Mouse (Mus musculus) intestine, embryonic 16.5 days (tissue): ENCODE data around the gene Vdr. TPM values are rescaled to one million over a fixed set of nuclear protein-coding genes. Genes with fewer than 3 reads are reported as not detected.

Source experiments
- ATAC-seq: fragments of 200-750 bp; cut with Nextera tagmentation; 2 replicates; pipeline ENCODE4 v1.8.0; 2017; ENCODE audit warnings: moderate TSS enrichment, moderate library complexity
- H3K27ac ChIP-seq: fragments of 300-500 bp; sonication (generic); 2 replicates; pipeline ENCODE4 v1.5.1; 2014; ENCODE audit warnings: mild to moderate bottlenecking, low read length
- H3K27me3 ChIP-seq: fragments of 300-500 bp; sonication (generic); replicated peaks from 2 replicates; pipeline ENCODE4 v1.6.1; 2014; ENCODE audit warnings: low read length, control low read depth, mixed read lengths; ENCODE audit not compliant: control insufficient read depth, insufficient read depth
- H3K36me3 ChIP-seq: fragments of 300-500 bp; sonication (generic); 2 replicates; pipeline ENCODE4 v1.6.1; 2014; ENCODE audit warnings: low read length, control low read depth; ENCODE audit not compliant: control insufficient read depth, insufficient read depth
- H3K4me1 ChIP-seq: fragments of 300-500 bp; sonication (generic); 2 replicates; pipeline ENCODE4 v1.6.1; 2014; ENCODE audit warnings: low read length, control low read depth, mixed read lengths; ENCODE audit not compliant: control insufficient read depth, insufficient read depth
- H3K4me2 ChIP-seq: fragments of 300-500 bp; sonication (generic); 2 replicates; pipeline ENCODE4 v1.6.1; 2014; ENCODE audit warnings: low read depth, low read length, control low read depth
- H3K4me3 ChIP-seq: fragments of 300-500 bp; sonication (generic); 2 replicates; pipeline ENCODE4 v1.5.1; 2014; ENCODE audit warnings: mild to moderate bottlenecking, low read length
- H3K9ac ChIP-seq: fragments of 300-500 bp; sonication (generic); 2 replicates; pipeline ENCODE4 v1.6.1; 2014; ENCODE audit warnings: low read depth, low read length
- H3K9me3 ChIP-seq: fragments of 300-500 bp; sonication (generic); 2 replicates; pipeline ENCODE4 v1.6.1; 2016; ENCODE audit warnings: low read length, control low read depth; ENCODE audit not compliant: control insufficient read depth
- WGBS: fragments of 180-500 bp; shearing (Covaris S2); extraction: QIAGEN DNeasy Blood & Tissue Kit; methylation state at CpG from one replicate; pipeline ENCODE4 v1.1.7; 2014; 5-methylcytosine and 5-hydroxymethylcytosine counted together
- polyA plus RNA-seq: library from polyadenylated mRNA; unstranded; fragments of >200 nt; fragmentation: Nextera tagmentation; extraction: Ambion mirVana; gene quantifications from 2 replicates; pipeline ENCODE4 v1.2.1, GENCODE M21; 2015

Vdr gene
- polyA plus RNA-seq, 1 experiment from 2014 or later, result 2.4 TPM

DNA sequence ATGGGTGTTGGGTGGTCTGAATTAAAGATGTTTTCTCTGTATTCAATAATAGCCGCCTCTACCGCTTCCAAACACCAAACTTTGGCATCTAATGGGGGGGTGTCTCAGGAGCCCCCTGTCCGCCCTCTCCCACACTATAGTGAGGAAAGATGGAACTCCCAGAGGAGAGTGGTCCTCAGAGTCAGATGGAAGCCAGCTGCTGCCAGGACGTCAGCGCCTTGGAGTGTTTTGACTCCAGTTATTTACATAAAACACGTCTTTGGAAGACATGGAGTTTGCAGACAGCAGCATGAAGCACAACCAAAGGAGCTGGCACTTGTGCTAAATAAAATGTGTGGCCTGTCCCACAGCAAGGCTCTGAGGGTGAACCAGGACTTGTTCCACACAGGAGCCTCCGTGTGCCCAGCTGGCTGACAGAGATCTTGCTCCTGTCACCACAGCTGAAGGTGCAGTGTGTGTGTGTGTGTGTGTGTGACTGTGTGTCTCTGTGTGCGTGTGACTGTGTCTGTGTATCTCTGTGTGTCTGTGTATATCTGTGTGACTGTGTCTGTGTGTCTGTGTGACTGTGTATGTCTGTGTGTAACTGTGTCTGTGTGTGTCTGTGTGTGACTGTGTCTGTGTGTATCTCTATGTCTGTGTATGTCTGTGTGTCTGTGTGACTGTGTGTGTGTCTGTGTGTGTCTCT is 45.9 kb downstream of the Vdr start:
- H3K9ac ChIP-seq, result no peak overlapping the region
- no peak overlapping the region for H3K4me3 ChIP-seq
- peaks cover 4% of the 10 kb centered on the region; the same call in 1 of the 2 replicates for H3K36me3 ChIP-seq
- H3K27ac ChIP-seq, result no peak overlapping the region; the same call in 1 of the 2 replicates
- ATAC-seq, result peak; percentile 47; the same call in 1 of the 2 replicates
- H3K4me1 ChIP-seq, result peaks cover 8% of the 10 kb centered on the region
- H3K27me3 ChIP-seq, result no peaks in the 10 kb centered on the region
- H3K4me2 ChIP-seq, result no peak overlapping the region
- WGBS, result 49% methylated on average over 8 of the region's 8 CpGs
- 0 out of 2 replicates have a peak, but pooled peaks cover 4% of the 10 kb centered on the region for H3K9me3 ChIP-seq

DNA sequence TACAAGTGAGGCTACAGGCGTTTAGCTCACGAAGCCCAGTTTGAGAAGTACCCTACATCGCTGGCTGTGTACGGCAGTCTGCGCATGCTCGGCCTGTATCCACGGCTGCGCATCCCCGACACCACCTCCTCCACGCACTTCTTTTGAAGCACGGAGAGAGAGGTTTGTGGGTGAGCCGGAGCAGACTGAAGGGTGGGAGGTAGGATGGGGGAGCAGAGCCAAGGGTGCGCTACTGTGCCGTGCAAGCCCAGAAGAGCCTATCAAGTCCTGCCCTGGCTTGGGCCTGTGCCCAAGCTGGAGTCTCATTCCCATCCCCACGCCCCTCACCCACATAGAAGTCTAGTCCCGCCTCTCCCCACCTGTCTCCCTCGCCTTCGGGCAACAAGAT is 46.9 kb downstream of the Vdr start:
- H3K36me3 ChIP-seq, result peaks cover 4% of the 10 kb centered on the region; the same call in 1 of the 2 replicates
- no peak overlapping the region; the same call in 1 of the 2 replicates for H3K9ac ChIP-seq
- WGBS, result 68% methylated on average over 18 of the region's 18 CpGs
- H3K4me3 ChIP-seq, result no peak overlapping the region
- H3K9me3 ChIP-seq, result 0 out of 2 replicates have a peak, but pooled peaks cover 4% of the 10 kb centered on the region
- H3K27me3 ChIP-seq, result no peaks in the 10 kb centered on the region
- ATAC-seq, result 0 out of 2 replicates have a peak, but pooled peaks have one; percentile 17
- no peak overlapping the region for H3K4me2 ChIP-seq
- no peak overlapping the region for H3K27ac ChIP-seq
- peaks cover 8% of the 10 kb centered on the region for H3K4me1 ChIP-seq

DNA sequence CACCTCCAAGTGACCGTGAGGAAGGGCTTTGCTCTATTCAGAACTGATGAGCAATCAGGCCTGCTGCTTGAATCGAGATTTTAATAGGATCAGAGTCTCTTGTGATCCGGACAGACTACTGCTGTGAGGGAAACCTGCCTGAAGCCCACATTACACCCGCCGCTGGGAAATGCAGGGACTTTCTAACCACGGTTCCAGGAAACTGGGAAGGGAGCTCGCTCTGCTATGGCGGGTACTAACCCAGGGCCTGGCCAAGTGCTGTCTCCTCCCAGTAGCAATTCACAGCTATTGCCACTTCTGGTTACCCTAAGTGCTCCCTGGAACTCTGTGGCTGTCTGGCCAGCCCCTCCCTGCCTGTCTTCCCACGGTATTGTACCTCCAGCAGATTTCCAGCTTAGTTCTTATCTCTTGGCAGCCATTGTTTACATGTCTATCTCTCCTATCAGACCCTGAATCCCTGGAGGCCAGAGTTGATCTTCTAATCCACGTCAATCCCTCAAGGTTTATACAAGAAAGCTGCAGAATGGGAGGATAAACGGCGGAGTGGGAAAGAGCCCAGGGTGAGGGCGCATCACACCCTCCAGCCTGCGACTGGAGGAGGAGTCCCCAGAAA is 47.4 kb downstream of the Vdr start:
- Histone ChIP-seq H3K9ac (no peak overlapping the region), H3K4me1 (peaks cover 8% of the 10 kb centered on the region), H3K4me3 (no peak overlapping the region), H3K4me2 (no peak overlapping the region), H3K36me3 (peaks cover 4% of the 10 kb centered on the region; the same call in 1 of the 2 replicates), H3K27me3 (no peaks in the 10 kb centered on the region), H3K9me3 (0 out of 2 replicates have a peak, but pooled peaks cover 4% of the 10 kb centered on the region), H3K27ac (no peak overlapping the region)
- peak; percentile 49; the same call in 1 of the 2 replicates for ATAC-seq
- WGBS, result 41% methylated on average over 14 of the region's 14 CpGs

DNA sequence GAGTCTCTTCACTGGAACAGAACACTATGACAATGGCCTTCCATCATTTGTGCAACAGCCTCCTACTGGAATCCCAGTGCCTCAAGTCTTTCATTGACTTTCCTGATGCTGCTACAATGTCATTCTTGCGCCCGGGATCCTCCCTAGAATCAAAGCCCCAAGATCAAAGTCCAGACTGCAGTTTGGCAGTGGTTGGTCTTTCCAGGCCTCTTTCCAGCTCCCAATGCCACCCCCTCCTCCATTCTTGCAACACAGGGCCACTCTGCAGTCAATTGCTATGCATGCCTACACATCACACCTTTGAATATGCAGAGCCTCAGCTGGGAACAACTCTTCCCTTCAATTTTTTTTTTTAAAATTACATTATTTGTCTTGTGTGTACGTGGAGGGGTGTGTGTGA is 50.1 kb downstream of the Vdr start:
- Histone ChIP-seq H3K4me1 (peaks cover 8% of the 10 kb centered on the region), H3K4me3 (no peak overlapping the region), H3K27me3 (no peaks in the 10 kb centered on the region), H3K27ac (no peak overlapping the region), H3K9ac (no peak overlapping the region), H3K36me3 (no peaks in the 10 kb centered on the region), H3K4me2 (no peak overlapping the region), H3K9me3 (no peaks in the 10 kb centered on the region)
- WGBS, result 91% methylated on average over 3 of the region's 3 CpGs
- no peak for ATAC-seq

DNA sequence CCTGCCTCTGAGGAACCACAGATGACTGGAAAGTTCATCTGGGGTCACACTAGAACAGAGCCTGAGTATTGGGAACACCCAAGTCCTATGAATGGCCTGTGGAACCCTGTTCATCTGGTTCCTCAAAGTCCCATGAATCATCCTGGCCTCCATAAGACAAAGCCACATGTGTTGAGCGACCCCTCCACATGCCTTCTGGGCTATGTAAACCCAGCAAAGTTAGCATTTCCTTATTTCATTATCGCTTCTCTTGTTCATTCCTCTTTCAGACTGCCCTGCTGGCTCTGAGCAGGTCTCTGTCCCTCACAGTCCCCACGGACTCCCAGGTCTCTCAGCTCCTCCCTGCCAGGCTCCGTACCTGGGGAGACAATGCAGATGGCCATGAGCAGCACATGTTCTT is 52.0 kb downstream of the Vdr start:
- no peak for ATAC-seq
- Histone ChIP-seq H3K9me3 (no peaks in the 10 kb centered on the region), H3K4me3 (no peak overlapping the region), H3K9ac (no peak overlapping the region), H3K4me2 (no peak overlapping the region), H3K27ac (no peak overlapping the region), H3K27me3 (no peaks in the 10 kb centered on the region), H3K36me3 (no peaks in the 10 kb centered on the region), H3K4me1 (peaks cover 10% of the 10 kb centered on the region)
- 76% methylated on average over 4 of the region's 4 CpGs for WGBS

DNA sequence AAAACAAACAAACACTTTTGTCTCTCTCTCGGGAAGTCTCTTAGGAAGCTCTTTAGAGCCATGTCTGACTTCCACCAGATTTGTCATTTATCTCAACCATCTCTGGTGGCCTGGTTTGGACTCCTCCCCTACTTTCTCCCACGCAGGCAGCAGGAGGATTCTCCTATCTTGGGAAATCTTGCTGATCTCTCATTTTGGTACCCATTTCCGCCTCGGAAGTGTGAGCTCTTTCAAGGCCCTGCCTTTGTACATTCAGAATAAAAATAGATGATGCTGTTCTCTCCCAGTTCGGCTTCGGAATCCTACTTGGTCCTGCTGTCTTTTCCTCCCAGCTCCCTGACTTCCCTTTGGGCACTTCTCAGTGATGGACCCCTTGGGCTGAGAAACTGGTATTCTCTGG is 55.9 kb downstream of the Vdr start:
- Histone ChIP-seq H3K9ac (no peak overlapping the region), H3K36me3 (no peaks in the 10 kb centered on the region), H3K4me1 (peaks cover 3% of the 10 kb centered on the region; the same call in 1 of the 2 replicates), H3K27ac (no peak overlapping the region), H3K27me3 (no peaks in the 10 kb centered on the region), H3K4me3 (no peak overlapping the region), H3K4me2 (no peak overlapping the region), H3K9me3 (no peaks in the 10 kb centered on the region)
- no peak for ATAC-seq
- 58% methylated on average over 6 of the region's 6 CpGs for WGBS

DNA sequence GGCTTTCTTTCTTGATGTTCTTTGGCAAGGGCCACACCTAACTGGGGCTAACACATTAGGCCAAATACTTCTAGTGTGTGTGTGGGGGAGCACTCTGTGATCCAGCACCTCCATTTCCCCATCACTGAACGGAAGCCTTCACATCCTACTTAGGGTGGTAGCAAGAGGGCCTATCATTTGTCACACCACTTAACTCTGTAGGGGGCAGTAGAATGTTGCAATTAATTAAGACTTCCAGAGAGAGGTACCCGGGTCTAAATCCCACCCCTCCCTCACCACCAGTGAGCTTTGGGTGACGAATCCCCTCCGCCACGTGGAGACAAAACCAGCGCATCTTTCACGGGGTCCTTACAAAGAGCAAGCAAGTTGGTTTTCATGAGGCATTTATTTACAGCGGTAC is 56.4 kb downstream of the Vdr start:
- WGBS, result 51% methylated on average over 8 of the region's 8 CpGs
- H3K27me3 ChIP-seq, result no peaks in the 10 kb centered on the region
- no peak for ATAC-seq
- no peak overlapping the region for H3K27ac ChIP-seq
- no peak overlapping the region for H3K4me3 ChIP-seq
- peaks cover 3% of the 10 kb centered on the region; the same call in 1 of the 2 replicates for H3K4me1 ChIP-seq
- H3K36me3 ChIP-seq, result no peaks in the 10 kb centered on the region
- no peaks in the 10 kb centered on the region for H3K9me3 ChIP-seq
- H3K9ac ChIP-seq, result no peak overlapping the region
- no peak overlapping the region for H3K4me2 ChIP-seq

DNA sequence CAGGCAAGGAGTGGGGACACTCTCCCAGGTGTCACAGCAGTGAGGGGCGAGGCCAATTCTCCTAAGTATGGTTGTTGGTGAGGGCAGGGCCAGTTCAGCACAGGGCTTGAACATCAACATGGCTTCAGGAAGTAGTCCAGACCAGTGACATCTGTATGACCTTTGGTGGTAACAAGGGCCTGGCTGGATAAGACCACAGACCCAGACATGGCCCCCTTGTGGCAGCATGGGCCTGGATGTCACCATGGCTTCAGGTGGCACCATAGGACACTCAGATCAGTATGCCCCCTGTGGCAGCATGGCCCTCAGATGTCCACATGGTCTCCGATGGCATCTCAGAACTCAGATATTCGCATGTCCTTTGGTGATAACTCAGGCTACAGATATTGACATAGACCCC is 58.1 kb downstream of the Vdr start:
- no peaks in the 10 kb centered on the region for H3K9me3 ChIP-seq
- H3K27ac ChIP-seq, result no peak overlapping the region
- no peak overlapping the region for H3K4me2 ChIP-seq
- peaks cover 3% of the 10 kb centered on the region; the same call in 1 of the 2 replicates for H3K4me1 ChIP-seq
- no peak overlapping the region for H3K9ac ChIP-seq
- ATAC-seq, result no peak
- no peak overlapping the region for H3K4me3 ChIP-seq
- H3K36me3 ChIP-seq, result no peaks in the 10 kb centered on the region
- WGBS, result 91% methylated on average over 3 of the region's 3 CpGs
- no peaks in the 10 kb centered on the region for H3K27me3 ChIP-seq

DNA sequence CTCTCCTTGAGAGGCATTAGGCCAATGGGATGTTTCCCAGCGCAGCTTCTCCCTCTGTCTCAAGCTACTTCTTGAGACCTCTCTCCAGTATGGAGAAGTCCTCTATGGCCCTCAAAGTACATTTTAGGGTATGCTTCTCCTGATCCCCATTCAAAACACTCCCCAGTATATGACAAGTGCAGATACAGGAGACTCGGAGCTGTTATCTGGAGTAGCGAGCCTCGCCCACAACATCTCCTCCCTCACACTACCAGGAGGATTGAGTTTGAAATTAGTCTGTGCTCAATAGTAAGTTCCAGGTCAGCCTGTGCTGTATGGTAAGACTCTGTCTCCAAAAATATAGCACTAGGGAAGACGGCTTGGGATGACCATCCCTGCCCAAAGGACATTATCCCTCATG is 59.4 kb downstream of the Vdr start:
- H3K9me3 ChIP-seq, result no peaks in the 10 kb centered on the region
- no peaks in the 10 kb centered on the region for H3K27me3 ChIP-seq
- no peak for ATAC-seq
- no peak overlapping the region for H3K4me3 ChIP-seq
- no peaks in the 10 kb centered on the region for H3K36me3 ChIP-seq
- WGBS, result 83% methylated on average over 5 of the region's 5 CpGs
- H3K9ac ChIP-seq, result no peak overlapping the region
- peaks cover 3% of the 10 kb centered on the region; the same call in 1 of the 2 replicates for H3K4me1 ChIP-seq
- no peak overlapping the region for H3K27ac ChIP-seq
- no peak overlapping the region for H3K4me2 ChIP-seq
